8 mouse cellular contexts compared by ENCODE assay signal in genomic region chr2:20967101-20967645, GRCm38 (mm10). TPM values are rescaled to one million over a fixed set of nuclear protein-coding genes. Genes with fewer than 3 reads are reported as not detected.
DNase-seq lines count a peak whose midpoint lies in the region; ATAC-seq and TF ChIP-seq lines count a peak whose summit lies in the region.

No protein-coding gene starts in this region.

- no peaks in the 10 kb centered on the region for H3K27me3 ChIP-seq in cerebellum, adult 2 months (ENCODE audit: control insufficient read depth, insufficient read depth, low read length)
- H3K27me3 ChIP-seq in forebrain, postnatal 0 days (ENCODE audit: insufficient read depth, low read length) = no peaks in the 10 kb centered on the region
- H3K27me3 ChIP-seq in hindbrain, postnatal 0 days (ENCODE audit: insufficient read depth, low read length) = no peaks in the 10 kb centered on the region
- H3K27me3 ChIP-seq in liver, embryonic 13.5 days = no peaks in the 10 kb centered on the region
- no peaks in the 10 kb centered on the region for H3K27me3 ChIP-seq in neural tube, embryonic 14.5 days (ENCODE audit: control insufficient read depth, insufficient read depth, low read length)

- peak overlapping the region; percentile 96 for H3K9ac ChIP-seq in forebrain, postnatal 0 days
- peak overlapping the region; percentile 99 for H3K9ac ChIP-seq in hindbrain, postnatal 0 days (replicated peaks; ENCODE audit: low read length)
- H3K9ac ChIP-seq in liver, embryonic 13.5 days = peak overlapping the region; percentile 99
- H3K9ac ChIP-seq in neural tube, embryonic 14.5 days (replicated peaks; ENCODE audit: low read depth, low read length) = peak overlapping the region; percentile 99

- H3K27ac ChIP-seq in cerebellum, adult 2 months (ENCODE audit: insufficient read depth, low read length) = peak overlapping the region; percentile 96
- H3K27ac ChIP-seq in forebrain, postnatal 0 days (ENCODE audit: low read depth, low read length) = peak overlapping the region; percentile 100
- peak overlapping the region; percentile 100 for H3K27ac ChIP-seq in hindbrain, postnatal 0 days
- H3K27ac ChIP-seq in liver, embryonic 13.5 days = peak overlapping the region; percentile 99
- peak overlapping the region; percentile 100 for H3K27ac ChIP-seq in neural tube, embryonic 14.5 days (ENCODE audit: low read depth, low read length)

- peaks cover 11% of the 10 kb centered on the region; the same call in 1 of the 2 replicates for H3K4me1 ChIP-seq in cerebellum, adult 2 months (ENCODE audit: control insufficient read depth, insufficient read depth, low read length)
- H3K4me1 ChIP-seq in forebrain, postnatal 0 days (ENCODE audit: insufficient read depth) = peaks cover 18% of the 10 kb centered on the region
- H3K4me1 ChIP-seq in hindbrain, postnatal 0 days (ENCODE audit: insufficient read depth, low read length) = peaks cover 22% of the 10 kb centered on the region
- H3K4me1 ChIP-seq in liver, embryonic 13.5 days (replicated peaks) = peaks cover 56% of the 10 kb centered on the region
- peaks cover 30% of the 10 kb centered on the region for H3K4me1 ChIP-seq in neural tube, embryonic 14.5 days (ENCODE audit: control insufficient read depth, insufficient read depth, low read length)

- no peak for TF ChIP-seq CTCF in cerebellum, adult 2 months (IDR thresholded peaks at IDR 0.05; ENCODE audit: borderline replicate concordance, insufficient read depth, low read depth, low read length)
- TF ChIP-seq CTCF in forebrain, postnatal 0 days (IDR thresholded peaks at IDR 0.05; ENCODE audit: low read depth) = no peak
- TF ChIP-seq CTCF in hindbrain, postnatal 0 days (IDR thresholded peaks at IDR 0.05; ENCODE audit: low read depth) = no peak

- DNase-seq in thymus, postnatal 4 days = peak; percentile 19
- DNase-seq in thymus, adult 18-20 months = no peak
- peak; percentile 71 to 79 for DNase-seq in cerebellum, adult 2 months
- peak; percentile 60 for DNase-seq in forebrain, postnatal 0 days
- DNase-seq in hindbrain, postnatal 0 days (ENCODE audit: low spot score) = peak; percentile 63
- DNase-seq in liver, embryonic 13.5 days = peak; percentile 52

- H3K4me2 ChIP-seq in forebrain, postnatal 0 days (ENCODE audit: low read depth) = peak overlapping the region; percentile 90
- H3K4me2 ChIP-seq in hindbrain, postnatal 0 days (ENCODE audit: low read depth, low read length) = peak overlapping the region; percentile 93
- peak overlapping the region; percentile 84 for H3K4me2 ChIP-seq in liver, embryonic 13.5 days
- H3K4me2 ChIP-seq in neural tube, embryonic 14.5 days (ENCODE audit: low read depth, low read length) = peak overlapping the region; percentile 91

- no peaks in the 10 kb centered on the region for H3K9me3 ChIP-seq in forebrain, postnatal 0 days (ENCODE audit: low read length)
- H3K9me3 ChIP-seq in hindbrain, postnatal 0 days (ENCODE audit: low read length) = no peaks in the 10 kb centered on the region
- H3K9me3 ChIP-seq in liver, embryonic 13.5 days (replicated peaks) = no peaks in the 10 kb centered on the region
- no peaks in the 10 kb centered on the region for H3K9me3 ChIP-seq in neural tube, embryonic 14.5 days (ENCODE audit: control insufficient read depth, low read length)

- ATAC-seq in forebrain, postnatal 0 days = no peak
- no peak for ATAC-seq in hindbrain, postnatal 0 days
- ATAC-seq in liver, embryonic 13.5 days (ENCODE audit: low read depth) = no peak
- no peak for ATAC-seq in neural tube, embryonic 14.5 days (ENCODE audit: low read depth)
- ATAC-seq in CD4-positive, CD25-positive, alpha-beta regulatory T cell, adult 4 months = no peak

- under 1% methylated on average over 13 of the region's 13 CpGs for whole genome bisulfite sequencing in cerebellum, adult 2 months
- WGBS in forebrain, postnatal 0 days = under 1% methylated on average over 13 of the region's 13 CpGs
- WGBS in hindbrain, postnatal 0 days = under 1% methylated on average over 13 of the region's 13 CpGs
- 2% methylated on average over 13 of the region's 13 CpGs for WGBS in liver, embryonic 13.5 days (ENCODE audit: insufficient replicate concordance)
- 2% methylated on average over 13 of the region's 13 CpGs for WGBS in neural tube, embryonic 14.5 days

- TF ChIP-seq POLR2A in cerebellum, adult 2 months (IDR thresholded peaks at IDR 0.05; ENCODE audit: borderline replicate concordance, insufficient read depth, low read length) = 0 out of 2 replicates have a peak, but pooled peaks have one; percentile 1

- H3K36me3 ChIP-seq in forebrain, postnatal 0 days (ENCODE audit: insufficient read depth) = no peaks in the 10 kb centered on the region
- no peaks in the 10 kb centered on the region for H3K36me3 ChIP-seq in hindbrain, postnatal 0 days (ENCODE audit: insufficient read depth, low read length)
- H3K36me3 ChIP-seq in liver, embryonic 13.5 days = 0 out of 2 replicates have a peak, but pooled peaks cover 5% of the 10 kb centered on the region
- H3K36me3 ChIP-seq in neural tube, embryonic 14.5 days (ENCODE audit: control insufficient read depth, insufficient read depth, low read length) = no peaks in the 10 kb centered on the region

- peak overlapping the region; percentile 63 for H3K4me3 ChIP-seq in cerebellum, adult 2 months (replicated peaks; ENCODE audit: insufficient read depth, low read depth, low read length)
- peak overlapping the region; percentile 93 for H3K4me3 ChIP-seq in forebrain, postnatal 0 days (ENCODE audit: low read depth, low read length)
- H3K4me3 ChIP-seq in hindbrain, postnatal 0 days (ENCODE audit: low read length) = peak overlapping the region; percentile 95
- H3K4me3 ChIP-seq in liver, embryonic 13.5 days (replicated peaks) = peak overlapping the region; percentile 96
- H3K4me3 ChIP-seq in neural tube, embryonic 14.5 days (ENCODE audit: low read depth, low read length) = peak overlapping the region; percentile 92

RNA-seq across cellular contexts. Expression of gene Arhgap21, which starts 1.5 kb away (rescaled TPM):
- polyA plus RNA-seq in cerebellum, adult 2 months (2012; rRNA removed) = 213 and 231 TPM in 2 replicates
- 94.7 and 99.1 TPM in 2 replicates for total RNA-seq in forebrain, postnatal 0 days (2014; rRNA removed)
- 18.2 and 24.9 TPM in 2 replicates for polyA plus RNA-seq in forebrain, postnatal 0 days (2015; fragmentation: Nextera tagmentation; extraction: Ambion mirVana)
- total RNA-seq in hindbrain, postnatal 0 days (2014; rRNA removed) = 65.8 and 76.4 TPM in 2 replicates
- 26.6 and 27.7 TPM in 2 replicates for polyA plus RNA-seq in hindbrain, postnatal 0 days (2015; fragmentation: Nextera tagmentation; extraction: Ambion mirVana)
- polyA plus RNA-seq in liver, embryonic 13.5 days (2015; fragmentation: Nextera tagmentation; extraction: Ambion mirVana) = 6.7 and 6.9 TPM in 2 replicates
- 47.7 and 53.4 TPM in 2 replicates for polyA plus RNA-seq in neural tube, embryonic 14.5 days (2014; fragmentation: Nextera tagmentation; extraction: Ambion mirVana)
- 1 to 10 TPM; 1.3 to 1.7 TPM for polyA plus RNA-seq in CD4-positive, CD25-positive, alpha-beta regulatory T cell, adult 4 months (2017; shearing (Covaris generic))

Comparison
In these comparisons a context has a peak if more than half of its experiments do, and no peak if none do; other contexts are left out.
1. DNase-seq: peak in thymus, postnatal 4 days (single experiment), cerebellum, adult 2 months (2 of 2), forebrain, postnatal 0 days (single experiment), hindbrain, postnatal 0 days (single experiment) and liver, embryonic 13.5 days (single experiment); none in thymus, adult 18-20 months (0 of 2).
2. Peak in every context shown above with its lines, with median percentiles within 50 percentile points of each other: H3K27ac ChIP-seq, H3K4me3 ChIP-seq, H3K4me2 ChIP-seq and H3K9ac ChIP-seq.